Mouse (Mus musculus): ENCODE data around the gene Clock. TPM values are rescaled to one million over a fixed set of nuclear protein-coding genes. Genes with fewer than 3 reads are reported as not detected.
A peak's percentile ranks its signal among the peaks of the same experiment; 100 is the strongest.

Clock gene
- total RNA-seq (2014; fragmentation: Nextera tagmentation) (10.6 and 12.5 TPM in 2 replicates), total RNA-seq (2017) (8.0 and 12.3 TPM in 2 replicates)

DNA sequence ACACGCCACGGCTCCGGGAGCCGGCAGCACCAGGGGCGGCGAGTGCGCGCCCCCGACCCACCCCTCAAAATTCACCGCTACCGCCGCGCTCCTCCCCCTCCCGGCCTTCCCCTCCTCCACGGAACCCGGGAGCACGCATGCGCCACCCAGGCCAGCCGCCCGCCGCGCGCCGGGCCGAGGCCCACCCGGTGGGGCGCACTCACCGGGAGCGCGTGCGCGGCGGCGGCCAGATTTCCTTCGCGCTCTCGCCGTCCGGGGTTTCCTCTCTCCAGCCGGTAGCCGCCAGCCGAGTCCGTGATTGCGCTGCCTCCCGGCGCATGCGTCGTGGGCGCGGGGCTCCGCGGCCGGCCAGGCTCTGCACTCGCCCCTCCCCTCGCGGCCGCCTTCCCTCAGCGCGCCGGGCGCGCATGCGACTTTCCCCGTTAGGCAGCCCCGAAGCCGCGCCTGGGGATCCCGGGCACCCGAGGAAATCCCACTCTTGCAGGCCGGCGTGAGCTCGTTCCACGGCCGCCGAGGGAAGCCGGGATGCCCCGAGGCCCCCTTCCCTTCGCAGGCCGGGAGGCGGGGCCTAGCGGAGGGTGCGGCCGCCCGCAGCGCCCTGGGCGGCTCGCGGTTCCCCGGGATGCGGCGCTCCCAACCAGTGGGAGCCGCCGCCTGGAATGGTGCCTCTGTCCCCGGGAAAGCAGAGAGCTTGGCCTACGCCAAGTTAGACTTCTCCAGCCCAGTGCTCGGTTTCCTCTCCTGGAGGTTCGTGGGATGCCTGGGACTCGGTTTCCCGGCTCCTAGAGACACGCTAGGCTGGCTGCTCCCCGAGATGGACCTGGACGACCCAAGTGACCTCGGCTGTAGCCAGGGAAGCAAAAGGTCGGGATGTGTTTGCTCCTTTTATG, at the start of gene Clock:
Gene Clock, minus strand, starts transcription at position 341 of the 890 bp plus-strand sequence.
- peak; percentile 83 for ATAC-seq (replicated peaks; ENCODE audit: poor library complexity, severe bottlenecking)

GRCm38 (mm10) chr5:76351953-76352611, 47.5 kb upstream of the Clock start:
- no peak for ATAC-seq (replicated peaks; ENCODE audit: poor library complexity, severe bottlenecking)

DNA sequence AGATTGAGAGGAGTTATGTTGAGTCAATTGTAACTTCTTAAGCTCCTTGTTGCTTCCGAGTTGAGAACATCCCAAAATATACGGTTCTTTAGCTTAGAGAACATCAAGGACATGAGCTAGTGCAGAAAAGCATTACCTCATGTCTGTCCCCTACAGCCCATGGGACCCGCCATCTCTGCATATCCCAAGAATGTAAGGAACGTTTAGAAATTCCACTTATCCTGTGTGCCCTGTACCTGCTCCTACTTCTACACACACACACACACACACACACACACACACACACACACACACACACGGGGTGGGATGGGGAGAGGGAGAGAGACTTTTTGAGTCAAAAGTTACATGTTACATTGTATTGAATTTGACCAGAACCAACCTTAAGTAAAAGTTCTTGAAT, 46.9 kb upstream of the Clock start:
- ATAC-seq (replicated peaks; ENCODE audit: poor library complexity, severe bottlenecking): no peak

DNA sequence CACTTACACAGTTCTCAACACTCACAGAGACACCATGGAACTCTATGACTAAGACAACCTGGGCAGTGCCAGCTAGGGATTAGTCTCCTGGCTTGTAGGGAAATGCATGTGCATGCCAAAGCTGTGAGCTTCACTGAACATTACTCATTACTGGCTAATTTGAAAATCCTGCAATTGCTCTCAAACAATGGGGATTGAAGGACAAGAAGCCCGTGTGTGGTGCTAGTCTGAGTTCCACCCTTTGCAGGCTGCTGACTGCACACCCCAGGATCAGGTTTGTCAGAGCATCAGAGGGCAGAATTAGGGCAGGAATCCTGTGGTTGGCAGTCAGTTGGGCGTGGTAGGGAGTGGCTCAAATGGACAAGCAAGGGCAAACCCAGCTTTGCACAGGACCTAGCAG, 41.5 kb upstream of the Clock start:
- no peak for ATAC-seq (replicated peaks; ENCODE audit: poor library complexity, severe bottlenecking)

- ATAC-seq (replicated peaks; ENCODE audit: poor library complexity, severe bottlenecking): no peak
These were observed 36.3 kb upstream of the Clock start for GRCm38 (mm10) chr5:76340931-76341330.

DNA sequence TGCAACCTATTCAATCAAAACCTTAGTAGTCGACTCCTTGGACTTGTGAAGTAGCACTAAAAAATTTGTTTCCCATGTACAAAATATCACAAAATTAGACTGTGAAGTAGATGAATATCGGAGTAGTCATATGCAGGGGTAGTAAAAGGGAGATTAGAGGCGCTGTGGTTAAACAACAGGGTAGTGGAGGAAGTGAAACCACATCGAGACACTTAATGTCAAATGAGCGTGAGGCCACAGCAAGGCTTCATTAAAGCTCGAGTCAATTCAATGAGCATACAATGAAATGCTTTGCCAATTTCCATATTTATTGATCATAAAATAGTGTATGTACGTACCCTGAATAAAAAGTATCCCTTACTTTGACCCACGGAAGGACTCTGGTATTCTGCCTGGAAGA, 32.5 kb upstream of the Clock start:
- peak; percentile 88 for ATAC-seq (replicated peaks; ENCODE audit: poor library complexity, severe bottlenecking)

DNA sequence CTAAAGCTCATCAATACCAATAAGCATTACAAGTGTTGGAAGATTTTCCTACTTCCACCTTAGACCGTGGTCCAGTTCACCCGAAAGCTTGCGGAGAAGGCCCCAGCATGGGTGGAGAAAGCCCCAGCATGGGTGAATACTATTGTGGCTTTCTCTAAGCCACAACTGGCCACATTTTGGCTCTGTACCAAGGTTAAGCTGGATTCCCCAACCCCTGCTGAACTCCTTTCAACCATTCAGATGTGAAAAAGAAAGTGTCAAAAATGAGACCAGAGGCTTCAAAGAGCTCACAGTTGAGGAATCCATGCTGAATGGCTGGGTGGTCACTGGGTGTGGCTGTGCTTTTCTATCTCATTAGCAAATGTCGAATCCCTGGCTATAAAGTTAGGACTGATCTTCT, 29.2 kb upstream of the Clock start:
- no peak; the same call in 1 of the 2 replicates for ATAC-seq (replicated peaks; ENCODE audit: poor library complexity, severe bottlenecking)

- ATAC-seq (replicated peaks; ENCODE audit: poor library complexity, severe bottlenecking): no peak
These were observed 26.4 kb upstream of the Clock start, which contains the start of gene Pdcl2 for GRCm38 (mm10) chr5:76330953-76331352. Pdcl2 (minus strand) TSS chr5:76331156.

GRCm38 (mm10) chr5:76327296-76327695, 22.7 kb upstream of the Clock start:
- ATAC-seq (replicated peaks; ENCODE audit: poor library complexity, severe bottlenecking): no peak

GRCm38 (mm10) chr5:76325113-76325512, 20.5 kb upstream of the Clock start:
- no peak for ATAC-seq (replicated peaks; ENCODE audit: poor library complexity, severe bottlenecking)

DNA sequence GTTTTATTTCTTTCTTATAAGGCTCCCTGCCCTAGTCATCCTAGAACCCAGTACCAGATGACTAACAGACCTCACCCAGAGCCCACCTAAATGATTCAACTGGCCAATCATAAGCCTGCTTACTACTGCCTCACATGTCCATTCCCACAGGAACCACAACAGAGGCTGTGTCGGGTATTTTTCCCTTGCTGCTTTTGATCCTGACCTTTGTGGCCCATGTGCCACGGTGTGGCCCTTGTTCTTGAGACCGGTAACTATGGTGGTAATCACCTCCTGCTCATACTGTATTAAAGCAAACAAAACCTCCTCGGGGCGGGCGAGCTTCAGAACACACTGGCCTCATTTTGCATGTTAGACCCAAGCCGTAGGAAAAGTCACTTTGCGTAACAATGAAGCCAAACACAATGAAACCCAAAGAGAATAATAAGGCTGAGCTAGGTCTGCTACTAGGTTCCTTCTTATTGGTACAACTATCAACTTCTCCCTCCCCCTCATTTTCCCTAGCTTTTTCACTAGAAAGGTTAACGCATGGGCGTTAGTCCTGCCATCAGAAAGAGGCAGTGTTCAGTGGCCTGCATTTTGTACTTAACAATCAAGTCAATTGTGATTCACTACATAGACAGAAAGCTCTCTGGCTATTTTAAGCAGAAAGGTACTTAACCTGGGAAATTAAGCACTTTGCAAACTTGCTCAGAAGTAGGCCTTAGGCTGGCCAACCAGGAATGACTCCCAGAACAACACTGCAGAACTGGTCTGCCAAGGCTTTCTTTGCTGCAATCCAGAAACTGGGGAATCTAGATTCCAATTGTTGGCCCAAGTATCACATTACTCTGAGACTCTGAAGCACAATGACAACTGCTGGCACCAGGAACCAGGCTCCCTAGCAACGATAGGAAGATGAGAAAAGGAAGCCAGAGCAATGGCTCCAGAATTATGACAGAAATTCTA, 16.9 kb upstream of the Clock start:
- ATAC-seq (replicated peaks; ENCODE audit: poor library complexity, severe bottlenecking): no peak

GRCm38 (mm10) chr5:76308206-76308605, 3.6 kb upstream of the Clock start:
- ATAC-seq (replicated peaks; ENCODE audit: poor library complexity, severe bottlenecking): no peak

DNA sequence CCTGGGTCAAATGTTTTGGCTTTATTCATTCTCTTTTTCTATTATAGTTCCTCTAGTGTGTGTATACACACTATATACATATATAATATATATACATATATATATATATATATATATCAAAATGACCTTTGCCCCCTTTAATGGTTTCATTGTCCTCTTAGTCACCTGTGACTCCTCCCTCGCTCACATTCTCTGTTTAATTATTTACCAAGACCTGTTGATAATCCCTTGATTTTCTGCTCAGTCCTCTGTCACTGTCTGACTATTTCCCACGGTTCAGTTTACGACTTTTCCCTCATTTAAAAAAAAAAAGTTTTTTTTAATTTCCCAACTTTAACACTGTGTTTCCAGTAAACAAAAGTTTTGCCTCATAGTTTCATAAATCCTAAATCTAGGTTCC, 1.7 kb upstream of the Clock start:
- no peak for ATAC-seq (replicated peaks; ENCODE audit: poor library complexity, severe bottlenecking)

DNA sequence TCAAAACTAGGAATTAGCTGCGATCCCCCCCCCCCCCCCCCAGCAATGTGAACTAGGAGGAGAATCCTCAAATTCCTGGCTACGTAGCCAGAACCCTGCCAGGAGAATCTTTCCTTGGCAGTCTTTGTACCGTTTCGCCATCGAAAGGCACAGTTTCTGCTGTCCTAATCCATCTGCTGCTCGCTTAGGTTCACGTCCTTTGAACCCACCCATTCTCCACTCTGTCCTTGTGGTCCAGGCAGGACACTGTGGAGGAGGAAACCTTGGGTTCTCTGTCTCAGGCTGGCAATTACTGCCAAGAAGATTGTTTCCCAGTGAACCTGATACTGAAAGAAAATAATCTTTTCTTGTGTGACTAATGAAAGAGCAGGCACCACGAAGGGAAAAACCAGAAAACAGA, 1.0 kb upstream of the Clock start:
- ATAC-seq (replicated peaks; ENCODE audit: poor library complexity, severe bottlenecking): no peak

- peak; percentile 80 for ATAC-seq (replicated peaks; ENCODE audit: poor library complexity, severe bottlenecking)
These were observed 694 bp downstream of the Clock start for GRCm38 (mm10) chr5:76303745-76304451.

DNA sequence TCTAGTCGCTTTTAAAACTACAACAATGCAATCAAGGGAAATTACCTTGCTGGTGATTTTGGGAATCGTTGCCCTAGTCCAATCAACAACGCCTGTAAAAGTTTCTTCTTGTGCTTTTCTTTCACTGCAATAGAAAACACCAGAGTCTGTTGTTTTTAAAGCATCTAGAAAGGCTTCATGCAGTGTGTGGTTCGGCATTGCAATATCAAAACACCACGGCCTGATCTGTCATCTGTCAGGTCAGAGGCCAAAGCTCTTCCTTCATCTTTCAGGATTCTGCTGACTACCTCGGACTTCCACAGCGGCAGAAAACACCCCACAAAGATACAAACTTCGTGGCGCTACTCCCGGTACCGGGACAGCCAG, 1.2 kb downstream of the Clock start:
- no peak for ATAC-seq (replicated peaks; ENCODE audit: poor library complexity, severe bottlenecking)

GRCm38 (mm10) chr5:76302009-76302408, 2.6 kb downstream of the Clock start:
- ATAC-seq (replicated peaks; ENCODE audit: poor library complexity, severe bottlenecking): no peak

DNA sequence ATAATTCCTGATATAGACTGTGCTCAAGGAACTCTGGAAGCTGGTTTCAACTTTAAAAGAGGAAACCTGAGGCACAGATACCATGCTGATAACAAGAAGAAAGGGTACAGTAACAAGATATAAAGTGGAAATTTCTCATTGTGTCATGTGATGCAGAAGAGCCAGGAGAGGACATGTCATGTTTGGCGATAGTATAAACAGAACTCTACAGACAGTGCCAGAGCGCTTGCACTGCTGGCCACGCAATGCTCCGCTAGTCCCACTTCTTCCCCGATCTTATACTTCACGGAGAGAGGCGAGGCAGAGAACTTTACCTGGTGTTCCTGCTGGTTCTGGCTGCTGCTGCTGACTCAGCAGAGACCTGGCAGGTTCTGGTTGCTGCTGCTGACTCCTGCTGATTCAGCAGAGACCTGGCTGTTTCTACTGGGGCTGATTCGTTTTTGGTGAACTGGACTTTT, 15.3 kb downstream of the Clock start:
- ATAC-seq (replicated peaks; ENCODE audit: poor library complexity, severe bottlenecking): no peak

DNA sequence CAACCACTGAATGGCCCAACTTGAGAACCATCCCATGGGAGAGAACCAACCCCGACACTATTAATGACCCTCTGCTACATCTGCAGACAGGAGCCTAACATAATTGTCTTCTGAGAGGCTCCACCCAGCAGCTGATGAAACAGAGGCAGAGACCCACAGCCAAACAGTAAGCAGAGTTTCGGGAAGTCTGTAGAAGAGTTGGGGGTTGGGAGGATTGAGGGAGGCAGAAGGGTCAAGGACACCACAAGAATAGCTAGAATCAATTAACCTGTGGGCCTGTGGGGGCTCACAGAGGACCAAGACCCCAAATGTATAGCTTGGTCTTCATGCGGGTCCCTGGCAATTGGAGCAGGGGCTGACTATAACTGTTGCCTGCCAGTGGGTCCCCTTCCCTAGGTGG, 16.3 kb downstream of the Clock start:
- no peak for ATAC-seq (replicated peaks; ENCODE audit: poor library complexity, severe bottlenecking)

DNA sequence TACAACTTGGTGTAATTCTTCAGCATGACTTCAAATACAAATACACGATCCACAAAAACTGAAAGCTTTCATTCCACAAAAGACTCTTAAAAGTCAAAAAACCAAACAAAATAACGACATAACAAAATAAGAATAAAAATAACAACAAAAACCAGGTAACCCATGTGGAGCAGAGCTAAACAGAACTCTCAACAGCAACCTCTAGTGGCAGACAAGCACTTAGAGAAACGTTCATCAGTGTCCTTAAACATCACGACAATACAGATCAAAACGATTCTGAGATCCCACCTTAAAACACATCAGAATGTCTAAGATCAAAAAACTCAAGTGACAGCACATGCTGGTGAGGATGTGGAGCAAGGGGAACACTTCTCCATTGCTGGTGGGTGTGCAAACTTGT, 17.5 kb downstream of the Clock start:
- no peak for ATAC-seq (replicated peaks; ENCODE audit: poor library complexity, severe bottlenecking)
